Mouse (Mus musculus) cerebellum, postnatal 10 days (tissue): Measurements from ENCODE around the gene Pltp.

Source experiments
- DNase-seq, 2 experiments: peaks; one replicate each; pipeline ENCODE4 v3.0.0; 2021; ENCODE audit warnings: mixed read lengths in 2 of 2

The Pltp gene

DNA sequence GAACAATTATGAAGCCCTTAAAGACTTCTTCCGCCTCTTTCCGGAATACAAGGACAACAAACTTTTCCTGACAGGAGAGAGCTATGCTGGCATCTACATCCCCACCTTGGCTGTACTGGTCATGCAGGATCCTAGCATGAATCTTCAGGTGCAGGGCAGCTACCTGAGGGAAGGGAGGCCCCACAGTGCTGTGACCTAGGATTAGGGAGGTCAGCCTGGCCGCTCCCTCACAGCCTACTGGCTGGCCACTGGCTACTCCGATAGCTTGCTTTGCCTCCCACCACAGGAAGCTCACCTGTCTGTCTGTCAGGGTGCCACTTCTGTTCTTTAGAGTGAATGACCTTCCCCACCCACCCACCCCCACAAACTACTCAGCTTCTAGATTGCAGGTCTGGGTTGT, 22.3 kb downstream of the Pltp start:
- no peak for DNase-seq

- no peak for DNase-seq
Measured at GRCm38 (mm10) chr2:164834531-164834930, 23.0 kb downstream of the Pltp start.

DNA sequence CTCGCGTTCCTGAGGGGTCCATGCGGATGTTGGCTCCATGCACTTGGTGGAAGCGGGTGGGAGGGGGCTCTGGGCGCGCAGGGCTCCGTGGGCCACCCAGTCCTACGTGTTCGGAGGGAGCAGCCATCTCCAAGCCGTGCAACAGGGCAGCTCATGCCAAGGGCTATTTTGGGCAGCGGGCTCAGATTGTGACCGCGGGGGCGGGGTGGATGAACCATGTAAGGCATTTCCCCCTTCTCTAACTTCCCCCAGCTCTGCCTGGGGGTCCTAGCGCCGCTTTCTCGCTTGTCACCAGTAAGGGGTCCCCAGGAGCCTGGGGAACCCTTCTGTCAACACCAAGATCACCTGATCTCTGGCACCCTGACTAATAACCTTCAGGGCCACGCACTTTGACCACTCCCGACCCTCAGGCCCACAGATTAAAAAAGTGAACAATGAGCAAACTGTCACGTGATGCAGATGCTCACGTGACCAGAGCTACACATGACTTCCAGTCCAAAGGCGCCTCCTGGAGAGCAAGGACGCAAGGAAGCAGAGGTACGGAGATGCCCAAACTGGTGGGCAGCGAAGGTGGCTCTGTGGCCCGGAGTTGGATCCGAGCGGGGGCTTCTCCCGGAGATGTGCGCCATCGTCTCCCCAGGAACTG, 24.1 kb downstream of the Pltp start, which contains the start of gene Neurl2:
Neurl2 (minus strand) TSS at position 143 of the 646 bp plus-strand sequence.
- DNase-seq: peak; percentile 93 to 95

DNA sequence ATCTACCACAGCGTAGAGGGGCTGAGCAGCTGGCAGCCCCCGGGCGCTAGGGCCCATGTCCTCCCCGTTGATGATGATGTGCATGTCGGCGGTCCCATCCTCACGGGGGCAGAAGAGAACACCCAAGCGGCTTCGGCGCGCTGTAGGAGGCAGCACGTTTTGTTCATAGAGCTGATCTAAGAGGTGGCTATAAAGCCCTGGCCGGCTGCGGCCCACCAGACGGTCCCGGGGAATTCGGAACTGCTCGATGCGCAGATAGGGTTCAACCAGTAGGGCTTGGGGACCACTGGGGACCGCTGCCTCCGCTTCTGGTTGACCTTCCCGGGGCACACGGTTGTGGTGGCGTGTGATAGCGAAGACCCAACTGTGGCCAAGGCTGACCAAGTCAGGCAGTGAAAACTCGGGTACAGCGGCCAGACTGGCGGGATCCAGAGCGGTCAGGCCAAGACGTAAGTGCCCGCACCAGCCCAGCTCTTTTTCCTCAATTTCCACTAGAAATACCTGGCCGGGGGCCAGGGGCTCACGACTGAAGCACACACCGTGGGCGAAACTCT, 24.7 kb downstream of the Pltp start, which contains the start of gene Ctsa:
Ctsa (plus strand) TSS at position 126 of the 554 bp plus-strand sequence.
- peak; percentile 81 for DNase-seq

- peak; percentile 76 for DNase-seq
Measured at GRCm38 (mm10) chr2:164832032-164832747, 25.3 kb downstream of the Pltp start.

DNA sequence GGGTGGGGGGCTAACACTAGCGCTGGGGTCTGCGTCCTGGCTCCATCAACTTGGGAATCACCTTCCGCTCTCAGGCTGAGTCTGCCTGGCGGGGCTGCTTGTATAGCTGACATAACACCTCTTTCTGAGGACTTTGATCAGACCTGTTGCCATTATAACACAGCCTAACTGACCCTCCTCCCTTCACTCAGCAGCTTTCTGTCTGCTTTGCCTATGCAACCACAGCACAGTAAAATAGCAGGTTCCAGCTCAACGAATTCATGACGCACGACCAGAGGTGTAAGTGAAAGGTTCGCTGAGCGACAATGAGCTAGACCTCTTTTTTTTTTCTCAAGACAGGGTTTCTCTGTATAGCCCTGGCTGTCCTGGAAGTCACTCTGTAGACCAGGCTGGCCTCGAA, 26.5 kb downstream of the Pltp start:
- no peak for DNase-seq

- no peak for DNase-seq
Measured at GRCm38 (mm10) chr2:164829090-164829489, 28.4 kb downstream of the Pltp start.

GRCm38 (mm10) chr2:164828437-164828836, 29.1 kb downstream of the Pltp start, which contains the start of gene Spata25:
Spata25 (minus strand) TSS chr2:164828537.
- no peak for DNase-seq

DNA sequence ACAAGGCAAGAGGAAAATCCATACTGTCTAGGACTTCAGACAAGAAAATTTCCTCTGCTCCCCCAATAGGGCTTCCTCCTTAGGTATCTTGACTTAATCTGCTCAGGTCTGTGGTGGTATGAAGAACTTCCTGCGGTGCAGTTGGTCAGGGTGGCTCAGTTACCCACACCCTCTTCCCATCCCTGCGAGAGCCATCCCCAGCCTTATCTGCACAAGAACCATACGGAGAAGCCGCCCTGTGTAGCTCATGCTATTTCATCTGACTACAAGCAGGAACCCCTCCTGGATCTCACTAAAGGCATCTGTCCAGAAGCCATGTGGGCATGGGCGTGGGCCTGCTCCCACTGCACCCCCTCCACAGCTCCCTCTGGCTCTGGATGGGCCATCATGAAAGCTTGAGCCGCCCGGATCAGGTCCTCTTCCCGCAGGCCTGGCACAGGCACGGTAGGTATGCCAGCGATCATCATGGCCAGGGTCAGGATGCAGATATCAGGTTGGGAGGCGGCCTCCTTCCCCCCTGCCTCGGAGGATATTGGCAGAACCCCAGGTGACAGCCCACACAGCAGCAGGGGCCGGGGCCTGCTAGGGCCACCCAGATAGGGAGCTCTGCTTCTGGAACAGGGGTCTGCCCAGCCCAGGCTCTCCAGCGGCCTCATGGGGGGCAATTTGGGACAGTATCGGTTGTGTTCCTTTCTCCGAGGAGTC, 30.2 kb downstream of the Pltp start:
- no peak for DNase-seq

GRCm38 (mm10) chr2:164825521-164825920, 32.0 kb downstream of the Pltp start:
- DNase-seq: no peak

DNA sequence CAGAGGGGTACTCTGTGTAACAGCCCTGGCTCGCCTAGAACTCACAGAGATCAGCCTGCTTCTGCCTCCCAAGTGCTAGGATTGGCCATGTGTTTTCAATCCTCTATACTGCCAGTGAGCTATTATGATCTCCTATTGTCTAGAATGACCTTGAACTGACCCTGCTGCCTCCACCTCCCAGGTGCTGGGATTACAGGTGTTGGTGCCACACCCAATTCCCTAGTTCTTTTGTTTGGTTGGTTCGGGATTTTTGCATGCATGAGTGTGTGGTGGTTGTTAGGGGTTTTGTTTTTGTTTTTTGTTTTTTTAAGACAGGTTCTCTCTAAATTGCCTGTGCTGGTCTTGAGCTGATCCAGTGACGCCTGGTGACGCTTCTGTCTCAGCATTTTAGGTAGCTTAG, 33.5 kb downstream of the Pltp start:
- no peak for DNase-seq

DNA sequence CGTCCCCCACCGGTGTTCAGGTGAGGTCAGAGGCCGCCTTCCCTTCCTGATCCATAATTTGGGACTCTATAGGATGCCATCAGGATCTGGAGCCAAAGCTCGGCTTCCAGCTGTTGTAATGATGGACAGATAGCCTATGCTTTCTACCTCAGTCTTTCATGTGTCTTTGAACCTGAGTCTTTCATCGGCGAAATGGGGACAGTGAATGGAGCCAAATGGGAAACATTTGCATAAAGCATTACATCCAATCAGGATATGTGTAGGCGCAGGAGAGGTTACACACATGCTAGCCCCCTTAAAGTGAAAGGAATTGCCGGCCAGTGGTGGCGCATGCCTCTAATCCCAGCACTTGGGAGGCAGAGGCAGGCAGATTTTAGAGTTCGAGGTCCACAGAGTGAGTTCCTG, 34.3 kb downstream of the Pltp start:
- DNase-seq: peak in 1 of 2 experiments; percentile 46

DNA sequence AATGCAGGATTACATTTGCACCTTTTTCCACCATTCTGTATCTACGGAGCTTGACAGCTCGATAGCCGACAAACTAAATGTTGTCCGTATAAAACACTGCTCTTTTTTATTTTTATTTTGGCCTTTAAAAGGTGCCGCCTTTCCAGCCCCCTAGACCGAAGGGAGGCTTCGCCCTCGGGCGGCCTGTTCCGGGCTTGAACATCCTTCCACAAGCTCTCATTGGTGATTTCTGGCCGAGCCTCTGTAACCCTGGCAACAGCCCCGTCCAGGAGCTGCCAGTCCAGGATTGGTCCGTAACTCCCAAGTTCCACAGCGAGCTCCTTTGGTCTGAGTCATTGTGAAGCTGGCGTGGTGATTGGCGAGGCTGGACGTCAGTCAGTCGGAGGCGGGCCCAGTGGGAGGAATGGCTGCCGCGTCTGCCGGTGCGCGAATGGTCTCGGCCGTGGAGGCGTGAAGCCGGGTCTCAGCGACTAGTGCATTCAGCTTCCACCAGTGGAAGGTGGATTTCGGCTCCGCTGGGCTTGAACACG, 34.8 kb downstream of the Pltp start, which contains the start of gene Zswim1:
Zswim1 (plus strand) TSS at position 51 of the 530 bp plus-strand sequence.
- peak; percentile 100 for DNase-seq

DNA sequence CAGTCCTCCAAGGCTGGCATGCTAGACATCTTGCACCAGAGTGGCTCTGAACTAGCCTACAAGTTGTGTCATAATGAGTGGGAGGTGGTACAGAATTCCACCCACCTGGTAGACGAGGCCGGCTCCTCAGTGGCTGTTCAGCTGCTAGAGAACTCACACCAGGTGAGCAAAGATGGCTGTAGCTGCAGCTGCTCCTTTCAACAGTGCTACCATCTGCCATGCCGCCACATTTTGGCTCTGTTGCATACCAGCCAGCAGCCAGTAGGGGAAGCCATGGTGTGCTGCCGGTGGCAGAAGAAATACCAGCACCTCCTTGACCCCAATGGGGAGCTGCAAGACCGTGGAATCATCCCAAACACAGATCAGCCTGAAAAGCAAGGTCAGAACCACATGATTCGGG, 36.5 kb downstream of the Pltp start:
- peak; percentile 56 to 57 for DNase-seq

- DNase-seq: no peak
Measured at GRCm38 (mm10) chr2:164817703-164818102, 39.8 kb downstream of the Pltp start.

DNA sequence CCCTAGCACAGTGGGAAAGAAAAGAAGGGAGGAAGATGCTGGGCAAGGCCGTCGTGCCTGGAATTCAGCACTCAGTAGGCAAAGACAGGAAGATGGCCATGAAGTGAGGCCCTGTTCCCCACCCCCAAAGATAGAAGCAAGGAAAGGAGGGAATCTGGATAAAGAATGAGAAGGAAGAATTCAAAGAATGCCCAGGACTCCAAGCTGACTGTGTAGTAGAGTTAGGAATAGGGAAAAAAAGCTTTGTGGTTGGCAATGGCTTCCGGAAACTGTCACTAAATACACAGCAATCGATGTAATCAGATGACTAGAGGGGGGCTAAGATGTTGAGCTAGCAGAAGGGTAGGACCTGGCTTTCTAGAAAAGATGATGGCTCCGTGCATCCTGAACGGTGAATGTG, 40.3 kb downstream of the Pltp start:
- DNase-seq: no peak

DNA sequence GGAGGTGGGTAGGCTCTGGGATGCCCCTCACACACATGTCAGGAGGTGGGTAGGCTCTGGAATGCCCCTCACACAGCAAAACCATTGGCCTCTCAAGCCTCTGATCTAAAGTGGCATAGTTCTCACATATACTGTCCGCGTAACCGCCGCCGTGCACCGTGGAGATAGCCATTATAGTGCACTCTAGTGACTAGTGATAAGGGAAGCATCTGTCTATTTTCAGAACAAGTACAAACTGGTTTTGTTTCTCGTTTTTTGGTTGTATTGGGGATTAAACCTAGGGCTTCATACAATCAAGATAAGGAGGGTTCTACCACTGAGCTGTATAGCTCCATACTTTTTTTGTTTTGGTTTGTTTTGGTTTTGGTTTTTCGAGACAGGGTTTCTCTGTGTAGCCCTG, 41.7 kb downstream of the Pltp start:
- DNase-seq: no peak

- no peak for DNase-seq
Measured at GRCm38 (mm10) chr2:164815348-164815747, 42.2 kb downstream of the Pltp start.

DNA sequence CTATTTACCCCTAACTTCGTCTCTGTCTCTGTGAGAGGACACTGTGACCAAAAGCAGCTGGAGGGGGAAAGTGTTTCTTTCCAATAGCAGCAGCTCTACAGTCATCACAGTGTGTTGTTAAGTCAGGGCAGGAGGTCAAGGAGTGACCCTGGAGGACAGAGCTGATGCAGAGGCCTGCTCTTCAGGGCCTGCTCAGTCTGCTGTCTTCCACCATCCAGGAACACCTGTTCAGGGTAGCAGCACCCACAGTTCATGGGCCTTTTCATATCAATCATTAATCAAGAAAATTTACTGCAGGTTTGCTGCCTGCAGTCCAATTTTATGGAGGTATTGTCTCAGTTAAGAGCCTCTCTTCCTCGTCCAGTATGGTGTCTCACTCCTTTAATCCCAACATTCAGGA, 44.0 kb downstream of the Pltp start:
- DNase-seq: no peak

- DNase-seq: no peak
Measured at GRCm38 (mm10) chr2:164806614-164807013, 50.9 kb downstream of the Pltp start.

GRCm38 (mm10) chr2:164805332-164805718, 52.2 kb downstream of the Pltp start:
- DNase-seq: no peak

- DNase-seq: peak; percentile 98 to 99
Measured at GRCm38 (mm10) chr2:164804533-164805331, 52.8 kb downstream of the Pltp start, which contains the start of the genes Acot8 and Zswim3. Acot8 (minus strand) TSS chr2:164804882. Zswim3 (plus strand) TSS chr2:164805098.
